Mouse (Mus musculus) activated CD4-positive, CD25-positive, alpha-beta regulatory T cell, adult 9 weeks (primary cell): Measurements from ENCODE around the gene Rint1. TPM values are rescaled to one million over a fixed set of nuclear protein-coding genes. Genes with fewer than 3 reads are reported as not detected.

Experiments used
- polyA plus RNA-seq: library from polyadenylated mRNA; unstranded; fragments of 100-300 nt; shearing (Covaris generic); gene quantifications from one replicate; pipeline ENCODE4 v1.2.1, GENCODE M21; 2017

Gene Rint1
- polyA plus RNA-seq = 24.4 TPM

GRCm38 (mm10) chr5:23787536-23788389 lies at the start of gene Rint1:
Gene Rint1 (plus strand): TSS chr5:23787711.

DNA sequence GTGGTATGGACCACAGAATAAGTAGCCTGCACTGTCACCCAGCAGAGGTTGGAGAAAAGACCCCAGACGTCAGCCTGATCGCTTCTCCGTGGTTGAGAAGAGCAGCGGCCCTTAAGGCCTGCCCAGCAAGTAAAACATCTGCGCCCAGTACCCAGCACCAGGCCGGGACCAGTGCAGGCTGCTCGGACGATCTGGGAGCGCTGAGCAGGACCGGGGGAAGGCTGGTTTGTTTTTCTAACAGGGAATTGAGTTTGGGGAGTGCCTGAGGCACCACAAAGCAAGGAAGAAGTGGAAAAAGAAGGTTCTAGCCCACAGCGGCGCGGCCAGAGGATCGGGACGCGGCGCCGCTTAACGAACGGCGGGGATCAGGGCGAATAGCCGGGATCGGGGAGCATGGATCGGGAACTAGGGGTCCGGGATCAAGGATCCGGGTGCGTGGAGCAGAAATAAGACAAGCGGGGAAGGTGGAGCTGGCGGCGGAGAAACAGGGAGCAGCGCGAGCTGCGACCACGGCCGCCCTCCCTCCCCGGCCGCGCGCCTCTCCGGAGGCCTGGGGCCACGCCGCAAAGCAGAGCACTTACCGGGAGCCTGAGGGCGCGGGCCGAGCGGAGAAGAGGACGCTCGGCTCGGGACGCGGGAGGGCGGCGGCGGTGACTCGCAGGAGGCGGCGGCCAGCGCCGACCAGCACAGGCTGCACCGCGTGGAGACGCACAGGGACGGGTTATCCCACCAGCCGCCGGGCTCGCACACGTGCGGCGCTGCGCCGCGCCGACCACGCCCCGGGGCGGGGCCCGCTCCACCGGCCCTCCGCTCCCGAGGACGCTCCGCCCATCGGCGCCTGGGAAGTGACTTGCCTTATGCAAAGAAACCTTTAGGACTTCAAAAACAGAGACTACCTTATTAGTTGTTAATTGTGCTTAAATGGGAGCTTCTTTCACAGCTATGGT lies 4.3 kb upstream of the Rint1 start, which contains the start of gene Pus7:
Pus7 (minus strand) TSS at position 781 of the 947 bp plus-strand sequence.

DNA sequence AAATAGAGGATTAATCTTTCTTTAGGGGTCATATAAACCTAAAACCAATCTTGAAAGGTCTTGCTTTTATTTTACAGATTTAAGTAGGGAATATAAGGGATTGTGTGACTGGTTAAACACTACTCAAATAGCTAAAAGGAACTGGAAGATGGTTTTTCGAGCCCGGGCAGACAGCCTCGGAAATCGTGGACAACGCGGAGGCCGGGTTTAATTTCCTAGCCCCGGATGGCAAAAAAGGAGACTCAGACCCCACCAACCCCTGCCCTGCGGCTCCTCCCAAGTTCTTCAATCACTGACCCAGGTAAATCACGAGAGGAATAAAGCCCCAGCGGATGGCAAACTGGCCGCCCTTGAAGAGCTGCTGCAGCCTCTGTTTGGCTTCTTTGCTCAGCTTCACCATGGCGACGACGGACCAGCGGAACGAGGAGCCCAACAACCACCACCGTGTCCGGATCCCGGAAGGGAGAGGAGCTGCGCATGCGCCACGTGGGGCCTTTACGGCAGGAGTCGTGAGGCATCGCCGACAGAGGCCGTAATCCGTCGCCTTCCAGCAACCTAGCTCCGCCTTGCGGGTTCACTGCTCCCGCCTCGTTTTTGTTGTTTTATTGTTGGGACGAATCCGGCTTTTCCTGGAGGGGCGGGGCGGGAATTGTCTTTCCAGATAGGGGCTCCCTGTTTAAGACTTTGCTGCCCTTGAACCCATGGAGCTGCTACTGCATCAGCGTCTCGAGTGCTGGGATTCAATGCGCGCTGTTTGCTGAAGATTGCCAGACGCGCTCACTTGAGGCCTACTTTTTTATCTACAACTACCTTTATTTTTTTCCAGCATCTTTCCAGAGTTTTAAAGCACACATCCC lies 56.4 kb downstream of the Rint1 start, which contains the start of gene Tomm7:
Tomm7 (minus strand) TSS at position 488 of the 857 bp plus-strand sequence.

Other genes with a start within 250 kb of the Rint1 start
- gene Srpk2, start 103.1 kb upstream of the Rint1 start, polyA plus RNA-seq = 69.1 TPM
- gene Pus7, start 4.0 kb upstream of the Rint1 start, polyA plus RNA-seq = 13.2 TPM
- gene Tomm7, start 56.5 kb downstream of the Rint1 start, polyA plus RNA-seq = 89.0 TPM
- 18.6 TPM for gene Fam126a, start 243.0 kb downstream of the Rint1 start, polyA plus RNA-seq